Mouse (Mus musculus): Measurements from ENCODE around the gene Il12rb2.

DNA sequence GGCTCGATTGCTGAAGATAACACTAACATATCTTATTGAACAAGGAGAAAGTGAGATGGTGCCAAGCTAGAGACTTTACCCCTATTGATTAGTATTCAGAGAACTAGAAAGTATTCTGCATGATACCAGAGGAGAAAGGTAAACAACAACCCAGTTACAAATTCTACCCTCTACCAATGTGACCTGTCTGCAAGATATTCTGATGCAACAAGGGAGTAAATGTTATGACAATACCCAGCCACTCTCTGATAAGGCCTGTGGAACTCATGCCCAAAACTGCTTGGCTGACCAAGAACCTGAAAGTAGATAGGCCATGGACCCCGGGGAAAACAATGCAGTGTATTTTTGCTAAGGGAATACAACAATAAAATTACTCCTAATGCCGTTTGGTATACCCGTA is 10.2 kb downstream of the Il12rb2 start:
- no peak for TF ChIP-seq CHD2 (IDR thresholded peaks at IDR 0.05; ENCODE audit: low read depth, low read length)
- no peak for TF ChIP-seq HCFC1 (IDR thresholded peaks at IDR 0.05; ENCODE audit: borderline replicate concordance, insufficient read depth, low read length)
- TF ChIP-seq ZNF384 (IDR thresholded peaks at IDR 0.05; ENCODE audit: low read depth, low read length), result no peak
- no peak for TF ChIP-seq ZC3H11A (IDR thresholded peaks at IDR 0.05; ENCODE audit: borderline replicate concordance, low read depth, low read length)
